Mouse (Mus musculus): ENCODE results near the gene Mipol1. TPM values are rescaled to one million over a fixed set of nuclear protein-coding genes. Genes with fewer than 3 reads are reported as not detected.

Gene Mipol1
- total RNA-seq, 2 experiments from 2014 or later = 5.0 to 6.9 TPM

DNA sequence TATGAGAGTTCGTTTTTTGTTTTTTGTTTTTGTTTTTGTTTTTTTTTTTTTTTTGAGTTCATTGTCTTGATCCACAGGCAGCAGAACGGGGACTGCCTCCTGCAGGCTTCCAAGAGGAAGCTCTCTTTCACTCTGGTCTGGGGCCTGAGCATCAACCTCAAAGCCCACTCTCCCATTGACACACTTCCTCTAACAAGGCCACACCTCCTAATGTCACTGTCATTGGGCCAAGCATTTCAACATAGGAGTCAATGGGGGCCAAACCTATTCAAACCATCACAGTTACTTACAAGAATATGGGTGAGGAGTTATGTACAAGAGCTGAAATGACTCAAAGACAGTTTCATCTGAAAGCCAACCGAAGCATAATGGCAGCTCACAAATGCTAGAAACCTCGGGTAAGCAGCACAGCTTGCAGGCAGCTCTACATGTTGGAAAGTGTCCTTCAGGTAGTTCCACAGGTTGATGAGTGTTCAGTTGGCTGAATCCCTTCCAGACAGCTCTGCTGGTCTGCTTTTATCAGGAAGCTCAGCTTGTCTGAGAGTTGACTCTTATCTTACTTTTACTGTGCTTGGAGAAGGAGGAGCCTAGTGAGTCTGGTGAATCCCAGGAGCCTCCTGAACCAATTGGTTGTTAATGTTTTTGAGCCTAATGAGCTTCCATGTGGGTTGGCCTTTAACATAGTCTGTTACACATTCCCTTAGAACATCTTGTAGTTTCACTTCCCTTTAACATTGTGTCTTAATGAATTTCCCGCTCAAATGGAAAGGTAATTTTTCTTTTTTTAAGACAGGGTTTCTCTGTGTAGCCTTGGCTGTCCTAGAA lies 13.7 kb downstream of the Mipol1 start:
- DNase-seq = no peak

DNA sequence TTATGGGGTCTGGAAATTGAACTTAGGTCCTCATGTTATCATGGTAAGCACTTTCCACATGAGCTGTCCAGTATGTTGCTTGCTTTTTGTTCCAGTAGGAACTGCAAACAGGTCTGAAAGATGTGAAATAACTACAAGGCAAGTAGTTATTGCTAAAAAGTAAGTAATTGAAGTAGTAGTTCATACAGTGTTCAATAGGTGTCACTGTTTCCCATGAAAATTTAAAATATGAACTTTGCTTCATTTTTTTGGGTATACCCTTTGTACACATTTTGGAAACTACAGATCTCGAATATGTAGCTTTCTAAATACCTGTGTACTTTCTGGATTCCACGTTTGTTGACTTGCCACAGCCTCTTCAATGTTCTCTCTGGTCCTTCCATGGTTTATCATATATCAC lies 28.3 kb downstream of the Mipol1 start:
- DNase-seq = no peak

DNA sequence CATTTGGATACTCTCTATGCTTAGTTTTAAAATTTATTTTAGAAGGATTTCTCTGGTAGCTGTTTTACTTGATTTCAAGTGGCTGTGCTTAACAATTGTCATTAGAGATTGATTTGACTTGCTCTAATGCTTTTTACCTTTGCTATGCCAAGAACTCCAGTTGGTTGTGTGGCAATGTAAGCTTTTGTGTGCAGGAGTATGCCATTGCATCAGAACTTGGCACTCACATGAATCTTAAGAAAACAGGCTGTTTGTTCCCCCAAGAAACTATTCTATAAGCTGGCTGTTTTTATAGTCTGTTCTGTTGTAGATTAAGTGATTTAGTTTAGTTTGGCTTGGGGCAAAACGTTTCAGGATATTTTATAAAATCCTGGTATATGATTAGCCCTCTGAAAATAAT lies 45.2 kb downstream of the Mipol1 start:
- DNase-seq = no peak

DNA sequence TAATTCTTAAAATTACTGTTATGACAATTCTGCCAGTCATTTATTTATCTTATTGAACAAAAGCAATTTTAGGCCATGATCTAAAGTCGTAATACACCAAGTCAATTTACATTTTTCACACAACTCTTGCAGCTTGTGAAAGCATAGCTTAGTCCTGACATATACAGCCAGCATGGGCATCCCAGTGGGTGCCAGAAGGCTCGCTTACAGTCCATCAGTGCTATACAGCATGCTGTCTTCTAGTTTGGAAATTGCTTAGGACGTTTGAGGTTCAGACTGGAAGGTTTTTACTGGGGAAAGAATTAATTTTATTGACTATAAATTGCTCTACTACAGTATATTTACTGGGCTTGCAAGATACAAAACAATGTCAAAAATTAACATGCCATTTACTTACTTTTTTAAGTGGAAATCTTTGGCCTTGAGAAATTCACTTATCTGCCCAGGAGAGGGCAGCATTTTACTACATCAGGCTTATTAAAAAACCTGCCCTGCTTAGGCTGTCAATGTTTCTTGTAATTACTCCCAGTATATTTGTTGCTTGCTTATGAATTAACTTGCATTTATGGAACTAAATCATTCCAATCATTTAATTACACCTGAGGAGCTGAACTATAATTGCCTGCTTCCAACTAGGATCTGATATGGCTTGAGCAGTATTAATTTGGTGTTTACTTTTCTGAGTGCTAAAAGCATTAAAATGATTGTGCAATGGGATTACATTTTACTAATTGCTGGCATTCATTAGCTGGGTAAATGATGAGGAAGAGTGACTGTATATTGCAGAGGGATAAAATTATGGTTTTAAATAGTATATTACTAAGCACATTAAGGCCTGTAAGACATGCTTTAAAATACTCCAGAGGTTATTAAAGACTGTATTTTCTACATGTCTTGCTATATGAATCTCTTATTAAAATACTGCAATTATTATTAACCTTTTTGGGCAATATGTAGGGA lies 51.2 kb downstream of the Mipol1 start:
- DNase-seq = no peak

DNA sequence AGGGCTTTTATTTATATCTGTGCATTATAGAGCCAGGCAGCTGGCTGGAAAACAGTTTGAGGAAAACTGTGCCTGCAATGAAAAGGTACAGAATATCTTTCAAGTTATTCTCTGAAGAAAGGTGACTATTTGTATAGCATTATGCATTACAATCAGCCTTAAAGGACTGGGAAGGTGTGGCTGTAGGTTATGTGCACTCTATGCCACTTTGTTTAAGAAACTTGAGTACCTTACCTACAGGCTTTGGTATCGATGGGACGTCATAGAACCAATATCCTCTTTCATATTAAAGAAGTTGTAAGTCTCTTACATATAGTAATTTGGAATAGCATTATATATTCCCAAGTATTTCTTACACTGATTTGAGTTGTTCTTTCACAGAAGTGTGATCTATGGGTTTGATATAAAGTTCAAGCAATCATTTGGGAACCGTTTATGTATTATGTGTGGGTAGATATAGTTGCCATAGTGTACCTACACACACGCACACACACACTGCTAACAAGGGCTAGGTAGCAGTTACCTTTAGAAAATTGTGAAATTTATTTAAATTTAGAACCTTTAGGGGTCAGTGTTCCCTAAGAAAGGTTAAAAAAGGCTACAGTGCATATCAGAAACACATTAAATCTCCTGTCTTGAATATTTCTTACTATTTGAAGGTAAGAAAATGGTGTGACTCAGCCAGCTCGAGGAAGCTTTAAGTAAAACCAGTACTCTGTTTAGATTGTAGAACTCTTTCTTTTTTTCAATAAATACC lies 55.3 kb downstream of the Mipol1 start:
- DNase-seq = no peak

DNA sequence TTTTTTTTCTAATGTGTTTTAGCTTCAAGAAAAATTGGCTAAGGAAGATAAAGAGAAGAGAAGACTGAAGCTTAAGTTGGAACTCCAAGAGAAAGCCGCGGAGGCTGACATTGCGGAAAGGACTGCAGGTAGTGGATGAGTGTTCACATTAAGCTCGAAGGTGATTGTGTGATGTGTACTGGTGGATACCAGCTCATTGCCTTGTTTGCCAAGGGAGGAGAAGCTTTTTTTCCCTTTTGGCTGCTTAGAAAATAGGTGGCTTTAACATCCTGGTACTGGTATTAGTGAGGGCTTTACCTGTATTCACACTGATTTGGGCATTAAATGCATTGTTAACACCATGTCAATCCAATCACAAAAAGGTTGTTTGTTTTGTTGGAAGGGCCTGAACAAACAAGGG lies 77.1 kb downstream of the Mipol1 start:
- DNase-seq = no peak

DNA sequence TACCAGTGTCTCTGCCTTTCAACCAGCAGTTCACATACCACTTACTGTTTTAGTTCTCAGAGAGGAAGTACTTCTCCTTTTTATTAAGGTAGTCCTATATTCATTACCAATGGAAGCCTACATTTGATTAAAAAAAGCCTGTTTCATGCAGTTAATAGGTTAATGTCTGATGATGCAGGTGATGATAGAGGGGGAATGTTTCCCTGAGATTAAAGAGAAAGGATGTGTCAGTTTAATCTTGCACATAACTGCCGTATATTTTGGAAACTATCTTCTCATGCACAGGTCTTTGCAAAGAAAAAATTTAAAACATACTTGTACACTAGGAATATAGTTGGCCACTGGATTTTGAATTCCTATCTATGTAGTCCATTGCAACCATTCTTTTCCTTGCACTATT lies 77.5 kb downstream of the Mipol1 start:
- DNase-seq = no peak

DNA sequence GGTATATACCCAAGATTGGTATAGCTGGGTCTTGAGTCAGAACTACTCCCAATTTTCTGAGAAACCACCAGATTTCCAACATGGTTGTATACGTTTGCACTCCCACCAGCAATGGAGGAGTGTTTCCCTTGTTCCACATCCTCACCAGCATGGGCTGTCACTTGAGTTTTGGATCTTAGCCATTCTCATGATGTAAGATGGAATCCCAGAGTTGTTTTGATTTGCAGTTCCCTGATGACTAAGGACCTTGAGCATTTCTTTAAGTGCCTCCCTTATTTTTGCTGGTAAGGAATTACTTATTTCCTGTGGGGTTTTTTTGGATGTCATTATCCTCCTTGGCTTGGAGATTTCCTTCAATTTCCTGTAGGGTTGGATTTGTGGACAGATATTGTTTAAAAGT lies 108.8 kb downstream of the Mipol1 start:
- DNase-seq = no peak

DNA sequence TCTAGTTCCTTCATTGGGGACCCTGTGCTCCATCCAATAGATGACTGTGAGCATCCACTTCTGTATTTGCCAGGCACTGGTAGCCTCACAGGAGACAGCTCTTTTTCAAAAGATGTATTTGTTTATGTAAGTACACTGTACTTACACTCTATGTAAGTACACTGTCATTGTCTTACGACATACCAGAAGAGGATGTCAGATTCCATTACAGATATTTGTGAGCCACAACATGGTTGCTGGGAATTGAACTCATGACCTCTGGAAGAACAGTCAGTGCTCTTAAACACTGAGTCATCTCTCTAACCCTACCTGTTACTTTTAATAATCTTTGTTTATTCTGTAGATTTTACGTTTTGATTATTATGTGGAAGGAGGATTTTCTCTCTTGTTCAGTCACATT lies 109.9 kb downstream of the Mipol1 start:
- no peak for DNase-seq

DNA sequence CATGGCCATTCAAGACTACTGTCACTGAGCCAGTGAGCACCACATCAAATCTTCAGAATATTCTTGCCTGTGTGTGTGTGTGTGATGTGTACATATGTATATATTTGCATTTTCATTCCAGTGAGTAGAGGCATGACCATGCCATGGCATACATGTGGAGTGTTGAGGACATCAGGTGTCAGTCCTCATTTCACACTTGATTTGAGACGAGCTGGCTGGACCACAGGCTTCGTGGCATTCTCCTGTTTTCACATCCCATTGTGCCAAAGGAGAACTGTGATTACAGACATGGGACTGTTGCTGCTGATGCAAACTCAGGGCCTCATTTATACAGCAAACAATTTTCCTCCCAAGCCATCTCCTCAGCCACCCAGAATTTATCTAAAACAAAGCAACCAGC lies 132.5 kb downstream of the Mipol1 start:
- DNase-seq = no peak

DNA sequence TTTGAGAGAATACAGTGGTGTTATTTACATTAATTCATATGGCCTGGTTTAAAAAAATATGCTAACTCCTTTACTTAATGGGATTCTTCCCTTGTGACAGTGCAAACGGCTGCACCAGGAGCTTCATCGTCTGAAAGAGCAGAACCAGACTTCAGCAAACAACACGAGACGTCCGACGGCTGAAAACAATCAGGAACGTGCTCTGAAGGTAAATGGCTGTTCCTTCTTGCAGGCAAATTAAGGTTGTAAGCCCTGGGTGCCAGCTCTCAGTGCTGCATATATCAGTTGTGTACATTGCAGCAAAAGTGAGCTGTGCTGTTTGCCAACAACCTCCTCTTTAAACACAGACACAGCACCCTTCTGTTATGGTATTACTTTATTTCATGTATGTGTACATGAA lies 133.8 kb downstream of the Mipol1 start:
- no peak for DNase-seq

DNA sequence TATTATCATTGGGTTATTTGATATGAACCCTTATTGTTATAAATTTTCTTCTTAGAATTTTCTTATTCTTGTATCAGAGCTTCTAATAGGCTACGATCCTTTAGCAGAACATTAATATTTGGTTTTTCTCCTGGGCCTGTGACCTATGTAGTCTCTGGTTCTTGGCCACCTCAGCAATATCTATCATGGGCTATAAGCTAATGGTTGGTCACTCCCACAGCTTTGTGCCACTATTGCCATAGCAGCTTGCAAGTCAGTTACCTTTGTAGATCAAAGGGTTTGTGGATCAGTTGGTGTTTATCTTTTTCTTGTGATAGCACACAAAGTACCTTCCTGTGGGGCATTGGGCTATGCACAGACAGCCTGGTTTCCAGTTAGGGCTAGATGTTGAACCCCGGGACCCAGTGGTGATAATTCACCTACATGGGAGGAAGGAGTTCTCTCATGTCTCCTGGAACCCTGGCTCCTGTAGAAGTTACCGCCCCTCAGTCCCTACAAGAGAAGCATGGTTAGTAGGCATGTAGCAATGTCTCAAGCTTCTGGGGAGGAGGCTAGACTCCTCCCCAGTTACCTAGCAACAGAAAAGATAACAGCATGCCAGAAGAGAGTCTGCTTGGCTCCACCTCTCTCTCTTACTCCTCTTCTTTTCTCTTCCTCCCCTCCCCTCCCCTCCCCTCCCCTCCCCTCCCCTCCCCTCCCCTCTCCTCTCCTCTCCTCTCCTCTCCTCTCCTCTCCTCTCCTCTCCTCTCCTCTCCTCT lies 141.7 kb downstream of the Mipol1 start:
- DNase-seq = no peak

DNA sequence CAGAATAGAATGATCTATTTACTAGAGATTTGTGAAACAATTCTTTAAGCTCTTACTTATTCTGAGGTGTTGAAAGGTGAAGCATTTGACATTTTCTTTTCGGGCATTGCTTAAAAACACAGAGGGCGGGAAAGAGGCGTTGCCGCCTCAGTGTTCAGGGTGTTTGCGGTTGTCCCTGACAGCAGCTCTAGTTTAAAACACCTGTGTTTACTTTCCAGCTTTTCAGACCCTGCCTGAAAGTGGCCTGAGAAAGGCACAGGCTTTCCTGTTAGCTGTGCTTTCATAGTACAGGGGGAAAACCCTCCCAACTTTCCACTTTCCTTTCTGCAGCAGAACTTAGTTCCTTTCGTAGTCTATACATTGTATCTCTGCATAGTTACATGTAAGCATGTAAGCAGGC lies 152.6 kb downstream of the Mipol1 start:
- no peak for DNase-seq

DNA sequence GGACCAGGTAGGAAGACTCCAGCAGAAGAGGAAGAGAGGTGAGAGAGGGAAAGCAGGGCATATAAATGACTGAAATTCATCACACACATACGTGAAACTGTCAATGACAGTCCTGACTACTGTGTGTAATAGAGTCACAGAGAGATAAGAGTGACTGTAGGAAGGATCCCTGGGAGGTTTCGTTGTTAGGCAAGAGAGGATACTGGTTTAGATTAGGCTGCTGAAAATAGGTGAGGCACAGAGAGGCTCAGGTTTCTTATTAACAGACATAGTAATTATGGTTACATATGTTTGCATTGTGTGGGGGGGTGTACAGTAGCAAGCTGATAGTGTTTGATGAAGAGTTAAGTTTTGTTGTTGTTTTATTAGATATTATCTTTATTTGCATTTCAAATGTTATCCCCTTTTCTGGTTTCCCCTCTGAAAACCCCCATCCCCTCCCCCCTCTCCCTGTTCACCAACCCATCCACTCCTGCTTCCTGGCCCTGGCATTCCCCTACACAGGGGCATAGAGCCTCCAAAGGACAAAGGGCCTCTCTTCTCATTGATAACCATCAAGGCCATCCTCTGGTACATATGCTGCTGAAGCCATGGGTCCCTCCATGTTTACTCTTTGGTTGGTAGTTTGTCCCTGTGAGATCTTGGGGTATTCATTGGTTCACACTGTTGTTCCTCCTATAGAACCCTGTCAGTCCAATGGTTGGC lies 157.5 kb downstream of the Mipol1 start:
- DNase-seq = no peak

DNA sequence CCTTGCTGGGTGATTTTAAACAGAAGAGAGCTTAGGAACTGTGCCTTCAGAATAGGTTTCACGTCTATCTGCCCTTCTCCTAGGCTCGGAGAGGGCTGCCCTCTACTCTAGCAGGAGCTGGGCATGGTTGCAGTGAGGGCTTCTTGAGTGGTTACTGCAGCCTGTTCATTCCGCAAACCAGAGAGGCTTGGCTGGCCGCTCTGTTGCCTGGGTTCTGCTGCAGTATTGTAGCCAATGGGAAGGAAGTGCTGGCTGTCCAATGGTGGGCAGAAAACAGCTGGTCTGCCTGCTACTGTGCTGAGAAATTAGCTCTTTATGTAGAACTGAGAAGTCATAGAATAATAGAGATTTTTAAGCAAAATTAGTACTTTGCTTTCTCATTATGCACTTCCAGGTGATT lies 169.3 kb downstream of the Mipol1 start:
- DNase-seq = no peak

DNA sequence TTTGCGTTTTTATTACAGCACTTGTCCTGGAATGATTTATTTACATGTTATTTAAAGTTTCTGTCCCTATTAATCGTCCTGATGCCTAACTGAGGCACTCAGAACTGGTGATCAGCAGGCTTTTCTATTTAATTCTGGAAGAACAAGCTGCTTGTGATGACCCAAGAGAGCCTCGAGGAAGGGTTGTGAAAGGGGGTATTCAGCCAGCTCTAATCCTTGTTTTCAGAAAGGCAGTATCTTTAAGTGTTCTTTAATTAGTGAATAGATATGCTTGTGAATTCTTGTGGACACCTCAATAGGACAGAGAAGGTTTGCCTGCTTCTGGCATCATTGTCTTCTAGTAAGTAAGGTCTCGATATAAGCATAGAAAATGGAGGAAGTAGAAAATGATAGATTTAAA lies 170.0 kb downstream of the Mipol1 start:
- no peak for DNase-seq

DNA sequence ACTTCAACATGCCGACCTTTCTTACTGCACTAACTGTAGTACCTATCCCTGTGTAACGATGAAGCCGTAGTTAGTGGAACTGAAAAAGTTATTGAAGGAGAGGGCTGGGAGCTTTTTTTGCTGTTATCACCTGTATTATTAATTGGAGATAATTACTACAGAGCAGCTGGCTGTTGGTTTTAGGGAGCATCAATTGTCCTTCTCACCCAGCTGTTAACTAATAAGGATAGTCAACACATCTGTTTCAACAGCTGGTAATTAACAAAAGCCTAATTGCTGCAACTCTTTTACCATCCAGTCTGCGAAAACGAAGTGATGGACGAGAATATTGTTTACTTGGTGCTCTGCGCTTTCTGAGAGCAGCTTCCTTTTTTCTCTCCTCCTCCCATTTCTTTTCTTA lies 170.9 kb downstream of the Mipol1 start:
- DNase-seq = no peak

DNA sequence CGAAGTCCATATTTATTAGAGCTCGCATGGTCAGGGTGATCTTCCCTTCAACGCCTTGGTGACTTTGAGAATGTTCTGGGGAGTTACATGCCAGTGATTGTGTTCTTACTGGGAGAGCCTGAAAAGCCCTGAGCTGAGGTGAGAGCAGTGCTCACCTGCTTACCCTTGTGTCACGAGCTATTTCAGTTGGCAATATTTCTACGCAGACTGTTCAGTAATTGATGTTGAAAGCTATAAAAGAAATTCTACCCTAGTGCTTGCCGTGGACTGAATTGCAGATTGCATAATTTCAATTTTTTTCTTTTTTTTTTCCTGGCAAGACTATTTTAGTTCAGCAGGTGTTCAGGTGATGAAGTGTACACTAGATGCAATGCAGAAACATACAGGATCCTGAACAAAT lies 172.1 kb downstream of the Mipol1 start:
- DNase-seq = no peak

DNA sequence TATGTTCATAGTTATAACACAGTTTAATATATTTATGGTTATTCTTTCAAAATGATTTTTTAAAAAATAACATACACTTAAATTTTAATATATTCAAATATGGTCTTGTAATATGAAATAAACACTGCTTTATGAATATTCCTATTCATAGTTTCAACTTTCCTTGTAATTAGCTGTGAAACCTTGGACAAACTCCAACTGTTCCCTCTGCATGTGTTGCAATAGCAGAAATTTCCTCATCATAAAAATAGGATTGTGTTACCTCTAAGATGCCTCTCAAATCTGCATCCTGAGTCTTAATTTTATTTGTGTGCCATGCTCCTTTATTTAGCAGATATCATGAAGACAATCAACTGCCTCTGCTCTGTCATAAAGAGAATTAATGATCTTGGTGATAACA lies 179.7 kb downstream of the Mipol1 start:
- DNase-seq = no peak

DNA sequence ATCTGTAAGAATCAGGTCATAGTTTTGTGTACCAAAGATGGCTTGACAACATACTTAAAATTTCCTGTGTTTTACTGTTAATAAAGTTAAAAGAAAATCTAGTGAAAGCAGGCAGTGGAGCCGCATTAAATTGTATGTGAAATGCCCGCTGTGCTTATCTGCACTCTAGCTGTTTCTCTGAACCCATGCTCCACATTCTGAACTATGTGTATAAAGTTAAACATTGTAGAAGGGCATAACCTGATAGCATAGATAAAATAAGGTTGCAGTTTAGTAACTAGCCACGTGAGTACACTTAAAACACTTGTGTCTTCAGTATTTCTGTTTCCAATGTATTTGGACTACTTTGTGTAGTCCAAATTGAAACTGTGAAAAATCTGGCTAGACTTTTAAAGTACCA lies 183.6 kb downstream of the Mipol1 start:
- no peak for DNase-seq

DNA sequence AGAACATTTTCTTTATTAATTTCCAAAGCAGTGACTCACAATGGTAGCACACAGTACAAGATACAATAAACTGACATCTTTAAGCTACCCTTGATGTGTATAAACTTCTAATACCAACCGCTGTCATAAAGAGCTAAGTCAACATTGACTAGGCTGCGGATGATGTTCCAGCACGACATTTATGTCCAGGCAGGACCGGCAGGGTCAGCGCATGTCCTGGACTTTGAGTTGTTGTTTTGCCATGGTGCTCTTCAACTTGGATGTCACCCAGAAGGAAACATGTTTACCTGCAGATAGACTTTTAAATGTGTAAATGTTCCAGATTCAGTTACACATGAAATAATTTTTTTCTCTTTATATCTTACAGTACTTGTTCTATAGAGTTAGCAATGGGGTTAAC lies 194.7 kb downstream of the Mipol1 start:
- no peak for DNase-seq

Data from gastrocnemius, postnatal 10 days (tissue).